Mouse (Mus musculus) c-Kit-positive CD71-negative TER-119-negative erythroid progenitor cells, embryonic 14.5 days (primary cell): ENCODE measurements around the gene Rftn1.

Experiments used
- DNase-seq: peaks from one replicate; pipeline ENCODE4 v3.0.0-alpha.2; 2013; ENCODE audit warnings: low read depth

Rftn1 gene

DNA sequence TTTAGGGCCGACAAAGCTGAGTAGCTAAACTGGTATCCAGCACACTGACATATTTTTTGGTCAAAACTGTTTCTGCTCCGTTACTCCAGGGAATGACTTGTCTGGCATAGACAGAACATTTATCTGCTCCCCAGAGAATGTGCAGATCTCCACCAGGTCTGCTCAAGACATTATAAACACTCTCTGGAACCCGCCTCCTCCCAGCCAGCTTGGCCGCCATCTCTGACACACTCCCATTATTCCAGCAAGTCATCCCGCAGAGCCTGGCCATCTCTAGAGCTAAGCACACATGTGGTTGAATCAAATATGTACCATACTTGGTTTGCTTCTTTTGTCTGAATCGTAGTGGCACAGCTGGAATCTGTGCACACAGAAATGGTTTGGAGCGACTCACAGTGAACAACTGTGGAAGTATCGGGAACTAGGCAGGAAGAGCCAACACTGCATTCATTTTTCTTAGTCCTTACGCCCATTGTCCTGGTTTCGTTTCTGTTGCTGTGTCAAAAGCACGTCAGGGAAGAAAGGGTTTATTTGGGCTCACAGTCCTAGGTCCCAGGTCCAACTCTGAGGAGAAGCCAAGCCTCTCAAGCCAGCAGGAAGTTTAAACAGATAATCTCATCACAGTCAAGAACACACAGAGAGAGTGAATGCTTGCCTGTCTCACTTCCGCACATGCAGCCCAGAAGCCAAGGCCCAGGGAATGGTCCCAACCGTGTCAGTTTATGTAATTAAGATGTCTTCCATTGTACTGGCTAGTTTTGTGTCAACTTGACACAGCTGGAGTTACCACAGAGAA is 126.4 kb downstream of the Rftn1 start:
- DNase-seq: no peak

DNA sequence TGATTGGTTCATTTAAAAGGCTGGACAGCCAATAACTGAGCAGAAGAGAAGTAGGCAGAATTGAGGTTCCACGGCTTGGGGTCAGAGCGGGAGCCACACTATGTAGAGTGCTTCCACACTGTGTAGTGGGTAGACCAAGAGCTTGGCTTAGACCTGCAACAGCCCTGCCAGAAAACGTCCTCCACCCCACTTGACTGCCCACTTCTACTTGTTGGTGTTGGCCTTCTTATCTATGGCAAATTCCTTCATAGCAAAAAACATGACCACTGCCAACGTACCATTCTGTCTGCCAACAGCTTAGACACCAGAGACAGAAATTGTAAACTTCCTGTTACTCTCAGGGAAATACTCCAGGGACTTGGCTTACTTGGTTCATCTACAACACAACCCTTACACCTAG is 127.8 kb downstream of the Rftn1 start:
- no peak for DNase-seq

- DNase-seq: no peak
These were observed 129.0 kb downstream of the Rftn1 start for GRCm38 (mm10) chr17:50061446-50061845.

DNA sequence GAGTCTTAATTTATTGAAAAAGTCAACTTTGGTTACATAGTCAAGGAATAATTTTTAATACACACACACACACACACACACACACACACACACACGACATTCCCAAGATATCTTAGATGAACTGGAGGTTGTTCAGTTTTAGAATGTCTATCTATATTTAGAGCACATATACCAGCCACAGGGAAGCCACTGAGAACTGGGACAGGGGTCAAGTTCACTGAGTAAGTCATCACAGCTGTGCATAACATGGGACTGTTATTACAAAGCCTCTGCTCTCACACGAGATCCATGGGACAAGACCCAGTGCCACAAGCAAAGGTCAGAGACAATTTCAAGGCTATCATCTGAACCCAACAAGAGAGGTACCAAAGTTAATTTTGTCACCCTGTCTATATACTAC is 130.3 kb downstream of the Rftn1 start:
- DNase-seq: no peak

- DNase-seq: no peak
These were observed 131.1 kb downstream of the Rftn1 start for GRCm38 (mm10) chr17:50059417-50059816.

- DNase-seq: no peak
These were observed 135.2 kb downstream of the Rftn1 start for GRCm38 (mm10) chr17:50055154-50055756.

- DNase-seq: no peak
These were observed 135.9 kb downstream of the Rftn1 start for GRCm38 (mm10) chr17:50054586-50054985.

- DNase-seq: no peak
These were observed 136.5 kb downstream of the Rftn1 start for GRCm38 (mm10) chr17:50053961-50054360.

GRCm38 (mm10) chr17:50052741-50053468 is 137.6 kb downstream of the Rftn1 start:
- DNase-seq: no peak

DNA sequence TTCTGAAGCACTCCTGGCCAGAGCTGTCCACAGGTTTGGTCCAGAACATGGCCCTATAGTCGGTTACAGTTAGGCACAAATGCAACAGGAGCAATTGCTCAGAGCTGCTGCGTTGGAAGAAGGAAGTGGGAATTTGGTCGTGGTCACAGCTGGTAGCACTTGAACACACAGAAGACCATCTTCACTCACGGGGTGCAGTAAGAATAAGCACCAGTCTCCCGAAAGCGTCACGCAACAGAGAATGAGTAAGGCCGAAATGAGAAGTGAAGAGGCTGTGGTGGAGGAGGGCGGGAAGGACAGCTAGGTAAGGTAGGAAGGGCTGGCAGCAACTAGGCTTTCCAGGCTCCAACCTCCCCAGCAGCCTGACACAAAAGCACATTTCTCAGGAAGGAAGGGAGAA is 140.0 kb downstream of the Rftn1 start:
- DNase-seq: no peak

GRCm38 (mm10) chr17:50048209-50048608 is 142.3 kb downstream of the Rftn1 start:
- DNase-seq: no peak

DNA sequence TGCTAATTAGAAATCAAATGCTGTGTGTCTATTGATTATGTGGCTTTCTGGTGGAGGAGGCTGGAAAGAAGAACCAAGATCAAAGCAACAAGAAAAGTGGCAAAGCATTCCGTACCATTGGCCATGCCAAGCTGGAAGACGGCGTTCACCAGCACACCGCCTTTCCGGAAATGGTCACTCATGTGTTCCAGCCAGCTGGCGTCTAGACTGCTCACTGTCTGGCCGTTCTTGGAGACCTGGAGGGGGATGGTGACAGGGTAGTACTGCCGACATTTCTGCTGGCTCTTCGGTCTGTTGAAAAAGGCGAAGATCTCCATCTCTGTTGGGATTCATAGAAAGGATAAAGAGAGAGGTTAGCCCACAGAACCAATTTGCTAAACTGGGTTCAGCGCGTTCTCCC is 143.3 kb downstream of the Rftn1 start:
- DNase-seq: no peak

DNA sequence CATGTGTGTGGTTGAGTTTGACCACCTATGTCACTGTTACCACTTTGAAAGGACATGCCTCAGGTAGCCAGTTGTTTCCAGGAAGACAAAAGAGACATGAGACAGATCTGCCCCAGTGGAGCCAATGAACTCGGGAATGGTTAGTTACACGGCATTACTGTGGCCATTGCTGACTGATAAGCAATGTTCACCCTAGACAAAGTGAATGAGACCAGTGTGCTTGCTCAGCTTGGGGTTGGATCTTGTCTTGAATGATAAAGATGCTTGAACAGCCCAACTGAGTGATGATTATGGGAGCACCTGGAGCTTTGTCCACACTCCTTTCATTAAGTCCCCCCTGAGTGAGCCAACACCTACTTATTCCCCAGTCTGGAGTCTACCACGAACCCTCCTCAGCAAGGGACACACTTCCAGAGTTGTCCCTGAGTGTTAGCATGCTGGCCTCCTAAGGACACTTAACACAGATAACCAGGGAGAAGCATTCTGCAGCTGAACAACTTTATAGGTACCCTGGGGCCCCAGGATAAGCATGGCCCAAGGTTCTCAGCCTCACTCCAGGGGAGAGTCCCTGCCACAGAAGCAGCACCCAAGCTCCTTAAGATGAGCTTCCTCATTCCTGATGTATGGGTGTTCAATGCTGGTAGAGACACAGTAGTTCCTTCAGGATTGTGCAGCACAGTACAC is 149.6 kb downstream of the Rftn1 start:
- no peak for DNase-seq

GRCm38 (mm10) chr17:50037882-50038665 is 152.4 kb downstream of the Rftn1 start:
- DNase-seq: no peak

- no peak for DNase-seq
These were observed 153.1 kb downstream of the Rftn1 start for GRCm38 (mm10) chr17:50037416-50037815.

GRCm38 (mm10) chr17:50036751-50037385 is 153.6 kb downstream of the Rftn1 start:
- no peak for DNase-seq

DNA sequence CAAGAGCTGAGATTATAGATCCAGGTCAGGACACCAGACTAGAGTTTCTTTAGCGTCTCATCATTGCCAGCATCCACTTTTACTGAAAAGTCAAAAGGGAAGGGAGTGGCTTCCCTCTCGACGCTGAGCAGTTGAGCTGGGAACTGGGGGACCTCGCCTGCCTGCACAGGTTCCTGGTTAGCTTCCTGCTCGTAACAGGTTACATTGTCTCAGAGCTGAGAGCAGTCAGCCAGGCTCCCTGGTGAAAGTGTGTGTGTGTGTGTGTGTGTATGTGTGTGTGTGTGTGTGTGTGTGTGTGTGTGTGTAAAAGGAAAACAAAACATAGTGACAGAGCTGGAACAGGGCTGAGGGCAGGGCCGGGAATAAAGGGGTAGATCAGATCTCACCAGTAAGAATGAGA is 156.8 kb downstream of the Rftn1 start:
- no peak for DNase-seq

- DNase-seq: no peak
These were observed 158.7 kb downstream of the Rftn1 start for GRCm38 (mm10) chr17:50031548-50032491.

- DNase-seq: no peak
These were observed 164.8 kb downstream of the Rftn1 start for GRCm38 (mm10) chr17:50025651-50026050.

GRCm38 (mm10) chr17:50025173-50025626 is 165.3 kb downstream of the Rftn1 start:
- peak; percentile 42 for DNase-seq
